Mouse (Mus musculus) spleen, adult 2 months (tissue): ENCODE measurements around the gene Svs3a. TPM values are rescaled to one million over a fixed set of nuclear protein-coding genes. Genes with fewer than 3 reads are reported as not detected.
"Not testable (repeated sequence)": the region's sequence is repeated elsewhere in the genome, so short reads cannot be mapped to it uniquely, and the experiment has no call there.

ENCODE experiments used
- DNase-seq, 2 experiments: peaks; one replicate each; pipeline versions ENCODE4 v3.0.0 to v3.0.0-alpha.2; 2012 to 2021; ENCODE audit warnings: low spot score in 2 of 2, low read depth in 1 of 2
- H3K27ac ChIP-seq: fragments of 200-500 bp; 2 replicates; pipeline ENCODE4 v1.5.1; 2012; ENCODE audit warnings: low read length, inconsistent platforms; ENCODE audit not compliant: insufficient read depth
- H3K27me3 ChIP-seq: fragments of 200-500 bp; 2 replicates; pipeline ENCODE4 v1.6.1; 2012; ENCODE audit warnings: mild to moderate bottlenecking, moderate library complexity, low read length, inconsistent platforms; ENCODE audit not compliant: control insufficient read depth, insufficient read depth
- H3K36me3 ChIP-seq: fragments of 200-500 bp; 2 replicates; pipeline ENCODE4 v1.6.1; 2012; ENCODE audit warnings: mild to moderate bottlenecking, low read length, inconsistent platforms; ENCODE audit not compliant: control insufficient read depth, insufficient read depth
- H3K4me1 ChIP-seq: fragments of 200-500 bp; 2 replicates; pipeline ENCODE4 v1.6.1; 2011; ENCODE audit warnings: inconsistent platforms; ENCODE audit not compliant: control insufficient read depth, insufficient read depth, insufficient read length
- H3K4me3 ChIP-seq: fragments of 200-500 bp; 2 replicates; pipeline ENCODE4 v1.5.1; 2011; ENCODE audit warnings: mild to moderate bottlenecking, inconsistent platforms; ENCODE audit not compliant: insufficient read depth, insufficient read length; ENCODE audit errors: extremely low read depth
- CTCF ChIP-seq: fragments of 200-500 bp; IDR thresholded peaks from 2 replicates; pipeline ENCODE4 v1.5.1; 2011; ENCODE audit warnings: mild to moderate bottlenecking, inconsistent platforms; ENCODE audit not compliant: insufficient read depth, insufficient read length, insufficient replicate concordance; ENCODE audit errors: extremely low read depth
- POLR2A ChIP-seq: fragments of 200-500 bp; IDR thresholded peaks from 2 replicates; pipeline ENCODE4 v1.6.1; 2011; ENCODE audit warnings: low read depth, low read length, inconsistent platforms
- WGBS: fragments of 180-500 bp; shearing (Covaris S2); methylation state at CpG from one replicate; pipeline ENCODE4 v1.1.7; 2018; 5-methylcytosine and 5-hydroxymethylcytosine counted together
- polyA plus RNA-seq: library from polyadenylated mRNA; depleted of rRNA; stranded (reverse); fragments of >200 nt; gene quantifications from 2 replicates; pipeline ENCODE4 v1.2.3, GENCODE M21; 2012; rRNA removed

Svs3a gene
- not detected in 2 replicates for polyA plus RNA-seq

GRCm38 (mm10) chr2:164288968-164289367 is at the start of gene Svs3a:
Svs3a (plus strand) TSS chr2:164289268.
- 71% methylated on average over 1 of the region's 1 CpGs for WGBS
- H3K27me3 ChIP-seq, H3K4me3 ChIP-seq, H3K36me3 ChIP-seq, H3K27ac ChIP-seq, DNase-seq, H3K4me1 ChIP-seq: not testable (repeated sequence)

GRCm38 (mm10) chr2:164256540-164256939 is 32.5 kb upstream of the Svs3a start, which contains the start of gene Svs3b:
Svs3b (minus strand) TSS chr2:164256640.
- not testable (repeated sequence) for H3K4me1 ChIP-seq, H3K27ac ChIP-seq, H3K4me3 ChIP-seq, DNase-seq, H3K36me3 ChIP-seq, H3K27me3 ChIP-seq
- WGBS = 85% methylated on average over 1 of the region's 1 CpGs

DNA sequence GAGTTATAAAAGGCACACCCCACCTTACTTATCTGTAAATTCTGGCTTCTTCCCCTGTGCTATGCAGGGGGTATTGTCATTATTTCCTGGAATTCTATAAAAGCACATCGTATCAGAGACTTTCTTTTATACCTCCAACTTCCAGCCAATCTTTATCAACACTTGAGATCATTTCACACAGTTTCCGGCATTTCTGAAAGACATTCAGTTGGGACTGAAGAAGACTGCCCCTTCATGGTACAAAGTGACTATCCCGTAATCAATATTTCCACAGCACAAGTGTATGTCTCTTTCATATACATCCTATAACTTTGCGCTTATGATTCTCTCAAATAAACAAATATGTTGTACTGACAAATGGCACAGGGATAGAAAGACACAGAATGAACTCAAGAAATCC is 10.7 kb upstream of the Svs3a start, which contains the start of gene Svs4:
TSS of gene Svs4 (minus strand) at position 101 of the 400 bp plus-strand sequence.
- no peak for DNase-seq
- Histone ChIP-seq H3K4me1 (no peaks in the 10 kb centered on the region), H3K4me3 (no peak within 1 kb of the TSS), H3K27ac (no peak within 1 kb of the TSS), H3K27me3 (no peaks in the 10 kb centered on the region), H3K36me3 (no peaks in the 10 kb centered on the region)
- TF ChIP-seq CTCF = no peak
- TF ChIP-seq POLR2A = no peak
- WGBS = 92% methylated on average over 4 of the region's 4 CpGs

GRCm38 (mm10) chr2:164312599-164312998 is 23.5 kb downstream of the Svs3a start:
- Histone ChIP-seq H3K27me3 (no peaks in the 10 kb centered on the region), H3K27ac (no peak overlapping the region), H3K36me3 (no peaks in the 10 kb centered on the region), H3K4me1 (no peaks in the 10 kb centered on the region), H3K4me3 (no peak overlapping the region)
- TF ChIP-seq CTCF (no peak), POLR2A (no peak)
- WGBS = 83% methylated on average over 5 of the region's 5 CpGs
- no peak for DNase-seq

DNA sequence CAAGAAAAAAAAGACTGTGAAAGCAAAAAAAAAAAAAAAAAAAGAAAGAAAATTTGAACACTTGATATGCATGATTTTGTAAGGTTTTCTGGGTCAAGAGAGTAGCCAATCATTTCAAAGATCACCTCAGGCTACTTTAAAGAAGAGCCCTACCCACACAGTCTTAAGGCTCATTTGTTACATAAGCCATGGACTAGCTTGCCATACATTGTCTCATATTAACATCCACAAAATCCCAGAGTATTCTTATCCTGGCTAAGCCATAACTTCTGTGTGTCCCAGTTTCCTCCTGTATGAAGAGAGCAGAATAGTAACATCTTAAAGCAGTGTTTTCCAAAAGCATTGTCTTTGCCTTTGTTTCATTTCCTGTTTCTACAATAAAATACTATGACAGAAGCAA is 26.4 kb downstream of the Svs3a start:
- H3K4me1 ChIP-seq, DNase-seq, H3K36me3 ChIP-seq: not testable (repeated sequence)

GRCm38 (mm10) chr2:164316451-164316850 is 27.4 kb downstream of the Svs3a start, which contains the start of gene Svs6:
Svs6 (plus strand) TSS chr2:164316751.
- not testable (repeated sequence) for H3K27me3 ChIP-seq, H3K36me3 ChIP-seq, H3K27ac ChIP-seq, H3K4me1 ChIP-seq, H3K4me3 ChIP-seq, DNase-seq
- 89% methylated on average over 1 of the region's 1 CpGs for WGBS

More for the DNA sequence above, 26.4 kb downstream of the Svs3a start:
- not testable (repeated sequence) for H3K4me3 ChIP-seq, H3K27me3 ChIP-seq, H3K27ac ChIP-seq

GRCm38 (mm10) chr2:164320983-164321382 is 31.9 kb downstream of the Svs3a start:
- Histone ChIP-seq H3K36me3 (no peaks in the 10 kb centered on the region), H3K4me3 (no peak overlapping the region), H3K27me3 (0 out of 2 replicates have a peak, but pooled peaks cover 2% of the 10 kb centered on the region), H3K27ac (no peak overlapping the region), H3K4me1 (no peaks in the 10 kb centered on the region)
- WGBS = 87% methylated on average over 6 of the region's 6 CpGs
- no peak for DNase-seq
- TF ChIP-seq CTCF (no peak), POLR2A (no peak)

- not testable (repeated sequence) for H3K27me3 ChIP-seq, H3K4me3 ChIP-seq, H3K27ac ChIP-seq, H3K36me3 ChIP-seq, DNase-seq, H3K4me1 ChIP-seq
- WGBS = 56% methylated on average over 3 of the region's 3 CpGs
Measured at GRCm38 (mm10) chr2:164332440-164332839, 43.4 kb downstream of the Svs3a start, which contains the start of gene Svs5. Svs5 (plus strand) TSS chr2:164332740.

Other genes starting within 250 kb of the Svs3a start
- 31.6 and 36.9 TPM in 2 replicates for gene Stk4, start 218.9 kb upstream of the Svs3a start, polyA plus RNA-seq
- gene Tomm34, start 218.1 kb upstream of the Svs3a start, polyA plus RNA-seq = 51.7 and 66.0 TPM in 2 replicates
- 0.12 and 0.14 TPM in 2 replicates for gene Kcns1, start 118.2 kb upstream of the Svs3a start, polyA plus RNA-seq
- gene Wfdc5, start 106.5 kb upstream of the Svs3a start, polyA plus RNA-seq = not detected in 2 replicates
- not detected in 2 replicates for gene Wfdc12, start 98.7 kb upstream of the Svs3a start, polyA plus RNA-seq
- not detected in 2 replicates for gene Wfdc15a, start 89.1 kb upstream of the Svs3a start, polyA plus RNA-seq
- 0.16 TPM in 1 of 2 replicates, not detected in the other for gene Wfdc15b, start 67.6 kb upstream of the Svs3a start, polyA plus RNA-seq
- gene Svs2, start 50.8 kb upstream of the Svs3a start, polyA plus RNA-seq = not detected in 2 replicates
- not detected in 2 replicates for gene Svs3b, start 32.6 kb upstream of the Svs3a start, polyA plus RNA-seq
- gene Svs4, start 10.8 kb upstream of the Svs3a start, polyA plus RNA-seq = not detected in 2 replicates
- gene Svs6, start 27.5 kb downstream of the Svs3a start, polyA plus RNA-seq = not detected in 2 replicates
- gene Svs5, start 43.5 kb downstream of the Svs3a start, polyA plus RNA-seq = not detected in 2 replicates
- 33.5 and 77.7 TPM in 2 replicates for gene Slpi, start 99.8 kb downstream of the Svs3a start, polyA plus RNA-seq
- gene Rbpjl, start 113.9 kb downstream of the Svs3a start, polyA plus RNA-seq = 19.0 and 39.4 TPM in 2 replicates
- 0.82 and 1.2 TPM in 2 replicates for gene Matn4, start 115.9 kb downstream of the Svs3a start, polyA plus RNA-seq
- 21.0 and 25.0 TPM in 2 replicates for gene Sdc4, start 154.6 kb downstream of the Svs3a start, polyA plus RNA-seq
- gene Sys1, start 167.7 kb downstream of the Svs3a start, polyA plus RNA-seq = 111 and 172 TPM in 2 replicates
- 16.4 and 17.2 TPM in 2 replicates for gene Gm20458, start 171.7 kb downstream of the Svs3a start, polyA plus RNA-seq
- not detected in 2 replicates for gene Trp53tg5, start 184.5 kb downstream of the Svs3a start, polyA plus RNA-seq
- 15.6 and 20.3 TPM in 2 replicates for gene Dbndd2, start 196.8 kb downstream of the Svs3a start, polyA plus RNA-seq
- 85.0 and 108 TPM in 2 replicates for gene Pigt, start 208.3 kb downstream of the Svs3a start, polyA plus RNA-seq